Mouse (Mus musculus): ENCODE results near the gene Gga3.

- TF ChIP-seq CTCF (IDR thresholded peaks at IDR 0.05; ENCODE audit: low read depth, low read length) (no peak), POLR2A (IDR thresholded peaks at IDR 0.05; ENCODE audit: insufficient read depth, low read length) (no peak), EP300 (IDR thresholded peaks at IDR 0.05; ENCODE audit: insufficient read depth, low read depth, low read length) (0 out of 2 replicates have a peak, but pooled peaks have one; percentile 16)
These were observed 12.0 kb upstream of the Gga3 start for GRCm38 (mm10) chr11:115615875-115616274.

All from ES-Bruce4 (cell line).